ENCODE assay signal across 10 mouse cellular contexts in the genomic region with DNA sequence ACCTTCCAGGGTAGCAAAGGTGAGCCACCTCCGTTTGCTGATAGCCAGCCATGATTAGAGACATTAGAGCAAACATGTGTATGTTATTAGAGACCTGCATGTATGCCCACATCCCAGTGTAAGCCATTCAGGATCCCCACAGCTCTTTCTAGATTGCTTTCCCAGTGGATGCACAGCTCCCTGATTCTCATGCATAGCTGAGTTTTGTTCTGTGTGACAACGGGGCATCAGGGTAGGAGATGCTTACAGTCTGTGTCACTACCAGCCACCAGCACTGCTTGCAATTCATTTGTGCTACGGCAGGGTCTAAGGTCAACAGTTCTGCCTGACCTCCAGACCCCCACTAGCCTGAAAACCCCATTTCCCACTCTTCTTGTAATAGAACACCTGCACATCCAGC. TPM values are rescaled to one million over a fixed set of nuclear protein-coding genes. Genes with fewer than 3 reads are reported as not detected.
DNase-seq lines count a peak whose midpoint lies in the region; ATAC-seq lines count a peak whose summit lies in the region.
"Had no signal": no experiment of that assay in that cellular context is flagged by ENCODE, and none has a peak within 500 bp of the region (broad histone marks: within the 10 kb centered on the region; RNA-seq: fewer than 3 reads in every experiment).

No protein-coding gene starts in this region.

- peak overlapping the region; percentile 38; the same call in 1 of the 2 replicates for H3K4me2 ChIP-seq in kidney, embryonic 14.5 days (replicated peaks; ENCODE audit: low read depth, low read length)
- H3K4me2 ChIP-seq in embryonic facial prominence, embryonic 13.5 days = peak overlapping the region; percentile 59
- peak overlapping the region; percentile 44 for H3K4me2 ChIP-seq in hindbrain, embryonic 14.5 days (replicated peaks)
- peak overlapping the region; percentile 49 for H3K4me2 ChIP-seq in neural tube, embryonic 12.5 days (replicated peaks)

- H3K4me1 ChIP-seq in kidney, embryonic 14.5 days (ENCODE audit: control insufficient read depth, insufficient read depth, low read length) = peaks cover 20% of the 10 kb centered on the region
- H3K4me1 ChIP-seq in embryonic facial prominence, embryonic 13.5 days = peaks cover 44% of the 10 kb centered on the region
- H3K4me1 ChIP-seq in hindbrain, embryonic 14.5 days (replicated peaks; ENCODE audit: control insufficient read depth, insufficient read depth, low read length) = peaks cover 25% of the 10 kb centered on the region
- peaks cover 24% of the 10 kb centered on the region for H3K4me1 ChIP-seq in neural tube, embryonic 12.5 days

- DNase-seq in kidney, postnatal 25 days = no peak
- no peak for DNase-seq in hindbrain, embryonic 14.5 days (ENCODE audit: low spot score)
- no peak for DNase-seq in urinary bladder, postnatal 4 days (ENCODE audit: low spot score in 2 of 2)
- DNase-seq in lung, adult 18-20 months = no peak

- H3K9me3 ChIP-seq in kidney, embryonic 14.5 days (ENCODE audit: control insufficient read depth, low read length) = no peaks in the 10 kb centered on the region
- no peaks in the 10 kb centered on the region for H3K9me3 ChIP-seq in embryonic facial prominence, embryonic 13.5 days
- H3K9me3 ChIP-seq in hindbrain, embryonic 14.5 days (ENCODE audit: control insufficient read depth, low read length) = no peaks in the 10 kb centered on the region
- H3K9me3 ChIP-seq in neural tube, embryonic 12.5 days = no peaks in the 10 kb centered on the region

- peaks cover 6% of the 10 kb centered on the region; the same call in 1 of the 2 replicates for H3K27me3 ChIP-seq in kidney, embryonic 14.5 days (ENCODE audit: control insufficient read depth, insufficient read depth, low read length)
- peaks cover 3% of the 10 kb centered on the region; the same call in 1 of the 2 replicates for H3K27me3 ChIP-seq in embryonic facial prominence, embryonic 13.5 days
- no peaks in the 10 kb centered on the region for H3K27me3 ChIP-seq in hindbrain, embryonic 14.5 days (ENCODE audit: control insufficient read depth, insufficient read depth, low read length)
- H3K27me3 ChIP-seq in neural tube, embryonic 12.5 days (replicated peaks) = peaks cover 36% of the 10 kb centered on the region

- no peak overlapping the region for H3K4me3 ChIP-seq in kidney, embryonic 14.5 days (ENCODE audit: low read length)
- H3K4me3 ChIP-seq in embryonic facial prominence, embryonic 13.5 days = 0 out of 2 replicates have a peak overlapping the region, but pooled peaks have one; percentile 36
- no peak overlapping the region for H3K4me3 ChIP-seq in hindbrain, embryonic 14.5 days (replicated peaks; ENCODE audit: low read length)
- H3K4me3 ChIP-seq in neural tube, embryonic 12.5 days = no peak overlapping the region

- no peak overlapping the region for H3K27ac ChIP-seq in kidney, embryonic 14.5 days (ENCODE audit: low read depth, low read length)
- H3K27ac ChIP-seq in embryonic facial prominence, embryonic 13.5 days = peak overlapping the region; percentile 34; the same call in 1 of the 2 replicates
- peak overlapping the region; percentile 55 for H3K27ac ChIP-seq in hindbrain, embryonic 14.5 days
- H3K27ac ChIP-seq in neural tube, embryonic 12.5 days = no peak overlapping the region
- H3K27ac ChIP-seq: macrophage had no signal

- ATAC-seq in kidney, embryonic 14.5 days (ENCODE audit: low FRiP score, low TSS enrichment) = no peak
- no peak for ATAC-seq in embryonic facial prominence, embryonic 13.5 days (ENCODE audit: insufficient number of reproducible peaks, insufficient read depth, low FRiP score, low TSS enrichment, low read depth)
- ATAC-seq in hindbrain, embryonic 14.5 days (ENCODE audit: low FRiP score) = no peak
- no peak; the same call in 1 of the 2 replicates for ATAC-seq in neural tube, embryonic 12.5 days (ENCODE audit: low FRiP score, low read depth)
- ATAC-seq in megakaryocyte progenitor cell, adult 5-6 weeks (replicated peaks; ENCODE audit: poor library complexity) = no peak

- H3K9ac ChIP-seq in kidney, embryonic 14.5 days (ENCODE audit: low read depth, low read length) = no peak overlapping the region
- H3K9ac ChIP-seq in embryonic facial prominence, embryonic 13.5 days = peak overlapping the region; percentile 52; the same call in 1 of the 2 replicates
- H3K9ac ChIP-seq in hindbrain, embryonic 14.5 days = peak overlapping the region; percentile 10
- H3K9ac ChIP-seq in neural tube, embryonic 12.5 days = 0 out of 2 replicates have a peak overlapping the region, but pooled peaks have one; percentile 35

- H3K36me3 ChIP-seq in kidney, embryonic 14.5 days (ENCODE audit: control insufficient read depth, insufficient read depth, low read length) = no peaks in the 10 kb centered on the region
- no peaks in the 10 kb centered on the region for H3K36me3 ChIP-seq in embryonic facial prominence, embryonic 13.5 days
- H3K36me3 ChIP-seq in hindbrain, embryonic 14.5 days (replicated peaks; ENCODE audit: control insufficient read depth, insufficient read depth) = no peaks in the 10 kb centered on the region
- H3K36me3 ChIP-seq in neural tube, embryonic 12.5 days = no peaks in the 10 kb centered on the region

- 1% methylated on average over 3 of the region's 3 CpGs for WGBS in kidney, embryonic 14.5 days
- 1% methylated on average over 3 of the region's 3 CpGs for WGBS in embryonic facial prominence, embryonic 13.5 days
- WGBS in hindbrain, embryonic 14.5 days = 4% methylated on average over 3 of the region's 3 CpGs
- WGBS in neural tube, embryonic 12.5 days = 2% methylated on average over 3 of the region's 3 CpGs

RNA-seq across cellular contexts. Expression of gene Pde10a, which starts 17.5 kb away (rescaled TPM):
- 1.8 and 2.3 TPM in 2 replicates for polyA plus RNA-seq in kidney, embryonic 14.5 days (2014; fragmentation: Nextera tagmentation; extraction: Ambion mirVana)
- 6.2 and 6.3 TPM in 2 replicates for polyA plus RNA-seq in embryonic facial prominence, embryonic 13.5 days (2015; fragmentation: Nextera tagmentation; extraction: Ambion mirVana)
- polyA plus RNA-seq in hindbrain, embryonic 14.5 days (2014; fragmentation: Nextera tagmentation; extraction: Ambion mirVana) = 14.7 and 15.8 TPM in 2 replicates
- 11.4 and 15.2 TPM in 2 replicates for polyA plus RNA-seq in neural tube, embryonic 12.5 days (2016; fragmentation: Nextera tagmentation; extraction: Ambion mirVana)
- total RNA-seq in megakaryocyte progenitor cell, adult 5-6 weeks (2015) = 0.10 TPM in 1 of 2 replicates, not detected in the other
- 0.04 TPM in 1 of 2 replicates, not detected in the other for total RNA-seq in megakaryocyte progenitor cell, adult 5-6 weeks (2017)

RNA-seq across cellular contexts. Expression of gene Gm17087, which starts 59.1 kb away (rescaled TPM):
- polyA plus RNA-seq in kidney, embryonic 14.5 days (2014; fragmentation: Nextera tagmentation; extraction: Ambion mirVana) = not detected in 2 replicates
- 0.43 TPM in 1 of 2 replicates, not detected in the other for polyA plus RNA-seq in embryonic facial prominence, embryonic 13.5 days (2015; fragmentation: Nextera tagmentation; extraction: Ambion mirVana)
- not detected in 2 replicates for polyA plus RNA-seq in hindbrain, embryonic 14.5 days (2014; fragmentation: Nextera tagmentation; extraction: Ambion mirVana)
- polyA plus RNA-seq in neural tube, embryonic 12.5 days (2016; fragmentation: Nextera tagmentation; extraction: Ambion mirVana) = not detected in 2 replicates
- total RNA-seq in megakaryocyte progenitor cell, adult 5-6 weeks (2015) = not detected in 2 replicates
- total RNA-seq in megakaryocyte progenitor cell, adult 5-6 weeks (2017) = not detected in 2 replicates
- total RNA-seq: layer of hippocampus, postnatal 25 days had no signal
- polyA plus RNA-seq: macrophage had no signal

Comparison
In these comparisons a context has a peak if more than half of its experiments do, and no peak if none do; other contexts are left out.
1. H3K27ac ChIP-seq: peak in embryonic facial prominence, embryonic 13.5 days (single experiment) and hindbrain, embryonic 14.5 days (single experiment); none in kidney, embryonic 14.5 days (single experiment) and neural tube, embryonic 12.5 days (single experiment).
2. Peak in every context shown above with its lines, with median percentiles within 50 percentile points of each other: H3K4me2 ChIP-seq.